Mouse (Mus musculus): ENCODE results near the gene Gjd2. TPM values are rescaled to one million over a fixed set of nuclear protein-coding genes. Genes with fewer than 3 reads are reported as not detected.
A peak's percentile ranks its signal among the peaks of the same experiment; 100 is the strongest.

Gjd2 gene
- total RNA-seq, 2 experiments from 2014 or later, result not detected

- peak; percentile 6 for DNase-seq
Observed at GRCm38 (mm10) chr2:114012749-114013211, 639 bp downstream of the Gjd2 start.

GRCm38 (mm10) chr2:114011838-114012237 lies 1.6 kb downstream of the Gjd2 start:
- peak; percentile 51 for DNase-seq

- no peak for DNase-seq
Observed at GRCm38 (mm10) chr2:114008321-114008720, 5.1 kb downstream of the Gjd2 start.

GRCm38 (mm10) chr2:113997484-113997883 lies 15.9 kb downstream of the Gjd2 start:
- no peak for DNase-seq

GRCm38 (mm10) chr2:113996930-113997329 lies 16.5 kb downstream of the Gjd2 start:
- no peak for DNase-seq

- no peak for DNase-seq
Observed at GRCm38 (mm10) chr2:113984890-113985289, 28.5 kb downstream of the Gjd2 start.

- peak; percentile 43 for DNase-seq
Observed at GRCm38 (mm10) chr2:113980664-113981063, 32.8 kb downstream of the Gjd2 start.

GRCm38 (mm10) chr2:113978151-113978771 lies 35.2 kb downstream of the Gjd2 start:
- DNase-seq, result no peak

GRCm38 (mm10) chr2:113973950-113974349 lies 39.5 kb downstream of the Gjd2 start:
- no peak for DNase-seq

GRCm38 (mm10) chr2:113966421-113966820 lies 47.0 kb downstream of the Gjd2 start:
- no peak for DNase-seq

Other genes starting within 250 kb of the Gjd2 start
- under 1 TPM; 0.45 to 0.95 TPM for gene Scg5, start 184.5 kb downstream of the Gjd2 start, total RNA-seq (2021)
- 1 to 10 TPM; 7.0 to 9.1 TPM for gene Arhgap11a, start 165.0 kb downstream of the Gjd2 start, total RNA-seq (2021)
- 1,000 to 10,000 TPM; 3,096 to 4,913 TPM for gene Actc1, start 39.9 kb upstream of the Gjd2 start, total RNA-seq (2021)
- 10 to 100 TPM; 12.5 to 16.8 TPM for gene Aqr, start 173.4 kb upstream of the Gjd2 start, total RNA-seq (2021)
- gene Zfp770, start 187.8 kb upstream of the Gjd2 start, total RNA-seq (2021), result 10 to 100 TPM; 10.7 to 11.9 TPM

Data from gastrocnemius, postnatal 10 days (tissue).